Mouse (Mus musculus) testis, postnatal 10 days (tissue): Measurements from ENCODE around the gene Eif2s2.

Experiments used
- DNase-seq: peaks from one replicate; pipeline ENCODE4 v3.0.0; 2021; ENCODE audit warnings: low spot score

The Eif2s2 gene

GRCm38 (mm10) chr2:154893045-154893385 is 280 bp upstream of the Eif2s2 start:
- DNase-seq, result no peak

GRCm38 (mm10) chr2:154891585-154891984 is 1.1 kb downstream of the Eif2s2 start:
- no peak for DNase-seq

GRCm38 (mm10) chr2:154876621-154877020 is 16.1 kb downstream of the Eif2s2 start:
- DNase-seq, result no peak

GRCm38 (mm10) chr2:154869954-154870641 is 22.6 kb downstream of the Eif2s2 start:
- no peak for DNase-seq

GRCm38 (mm10) chr2:154868106-154868505 is 24.6 kb downstream of the Eif2s2 start:
- no peak for DNase-seq

- DNase-seq, result no peak
These were observed 27.0 kb downstream of the Eif2s2 start for GRCm38 (mm10) chr2:154865696-154866095.

- no peak for DNase-seq
These were observed 29.1 kb downstream of the Eif2s2 start for GRCm38 (mm10) chr2:154863672-154864071.

- DNase-seq, result peak; percentile 46
These were observed 37.4 kb downstream of the Eif2s2 start for GRCm38 (mm10) chr2:154855383-154855782.

- DNase-seq, result no peak
These were observed 44.6 kb downstream of the Eif2s2 start for GRCm38 (mm10) chr2:154848086-154848485.

- DNase-seq, result no peak
These were observed 56.2 kb downstream of the Eif2s2 start for GRCm38 (mm10) chr2:154836537-154836936.

- DNase-seq, result no peak
These were observed 58.4 kb downstream of the Eif2s2 start for GRCm38 (mm10) chr2:154834149-154834865.

GRCm38 (mm10) chr2:154832471-154832870 is 60.3 kb downstream of the Eif2s2 start:
- DNase-seq, result no peak

- DNase-seq, result no peak
These were observed 65.2 kb downstream of the Eif2s2 start for GRCm38 (mm10) chr2:154827521-154827920.

- no peak for DNase-seq
These were observed 66.6 kb downstream of the Eif2s2 start for GRCm38 (mm10) chr2:154826054-154826538.
